Mouse (Mus musculus) embryonic facial prominence, embryonic 15.5 days (tissue): ENCODE measurements around the gene Numbl. TPM values are rescaled to one million over a fixed set of nuclear protein-coding genes. Genes with fewer than 3 reads are reported as not detected.
A peak's percentile ranks its signal among the peaks of the same experiment; 100 is the strongest.

Experiments used
- ATAC-seq: fragments of 200-750 bp; cut with Nextera tagmentation; 2 replicates; pipeline ENCODE4 v1.8.0; 2017; ENCODE audit warnings: low read depth, moderate TSS enrichment; ENCODE audit not compliant: insufficient number of reproducible peaks, low FRiP score, low TSS enrichment
- H3K27ac ChIP-seq: fragments of 300-500 bp; sonication (generic); replicated peaks from 2 replicates; pipeline ENCODE4 v1.5.1; 2015; ENCODE audit warnings: mild to moderate bottlenecking, inconsistent platforms
- H3K27me3 ChIP-seq: fragments of 300-500 bp; sonication (generic); 2 replicates; pipeline ENCODE4 v1.6.1; 2015; ENCODE audit warnings: inconsistent platforms
- H3K36me3 ChIP-seq: fragments of 300-500 bp; sonication (generic); 2 replicates; pipeline ENCODE4 v1.6.1; 2015; ENCODE audit warnings: mild to moderate bottlenecking, inconsistent platforms
- H3K4me1 ChIP-seq: fragments of 300-500 bp; sonication (generic); 2 replicates; pipeline ENCODE4 v1.6.1; 2015; ENCODE audit warnings: inconsistent platforms
- H3K4me2 ChIP-seq: fragments of 300-500 bp; sonication (generic); replicated peaks from 2 replicates; pipeline ENCODE4 v1.6.1; 2015; ENCODE audit warnings: mild to moderate bottlenecking, inconsistent platforms
- H3K4me3 ChIP-seq: fragments of 300-500 bp; sonication (generic); replicated peaks from 2 replicates; pipeline ENCODE4 v1.5.1; 2015; ENCODE audit warnings: mild to moderate bottlenecking, inconsistent platforms
- H3K9ac ChIP-seq: fragments of 300-500 bp; sonication (generic); 2 replicates; pipeline ENCODE4 v1.6.1; 2015; ENCODE audit warnings: inconsistent platforms
- H3K9me3 ChIP-seq: fragments of 300-500 bp; sonication (generic); replicated peaks from 2 replicates; pipeline ENCODE4 v1.6.1; 2016; ENCODE audit warnings: inconsistent platforms
- WGBS: fragments of 180-500 bp; shearing (Covaris S2); methylation state at CpG from one replicate; pipeline ENCODE4 v1.1.7; 2015; 5-methylcytosine and 5-hydroxymethylcytosine counted together
- polyA plus RNA-seq: library from polyadenylated mRNA; unstranded; fragments of >200 nt; fragmentation: Nextera tagmentation; extraction: Ambion mirVana; gene quantifications from 2 replicates; pipeline ENCODE4 v1.2.1, GENCODE M21; 2015

Gene Numbl
- polyA plus RNA-seq, 1 experiment from 2014 or later, result 48.7 TPM

DNA sequence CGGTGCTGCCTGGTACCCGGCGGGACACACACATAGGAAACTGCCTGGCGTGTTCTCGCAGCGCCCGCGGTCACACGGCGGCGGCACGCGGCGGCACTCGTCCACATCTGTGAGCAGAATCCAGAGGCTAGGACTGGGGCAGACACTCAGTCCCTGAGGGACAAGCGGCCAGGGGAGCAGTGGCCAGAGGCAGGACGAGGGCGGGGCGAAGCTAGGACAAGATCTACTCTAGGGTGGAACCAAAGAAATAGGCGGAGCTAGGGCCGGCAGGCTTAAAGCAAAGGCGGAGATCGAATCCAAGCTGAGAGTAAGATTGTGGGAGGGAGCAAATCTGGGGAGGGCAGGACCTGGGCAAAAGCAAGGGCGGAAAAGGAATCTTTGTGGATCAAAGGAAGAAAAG, 67.5 kb downstream of the Numbl start:
- H3K36me3 ChIP-seq, result 0 out of 2 replicates have a peak, but pooled peaks cover 9% of the 10 kb centered on the region
- no peaks in the 10 kb centered on the region for H3K9me3 ChIP-seq
- H3K4me1 ChIP-seq, result peaks cover 36% of the 10 kb centered on the region
- peak overlapping the region; percentile 29 for H3K4me3 ChIP-seq
- H3K9ac ChIP-seq, result no peak overlapping the region
- H3K4me2 ChIP-seq, result peak overlapping the region; percentile 49
- H3K27me3 ChIP-seq, result peaks cover 44% of the 10 kb centered on the region
- 9% methylated on average over 24 of the region's 24 CpGs for WGBS
- ATAC-seq, result no peak
- H3K27ac ChIP-seq, result no peak overlapping the region

DNA sequence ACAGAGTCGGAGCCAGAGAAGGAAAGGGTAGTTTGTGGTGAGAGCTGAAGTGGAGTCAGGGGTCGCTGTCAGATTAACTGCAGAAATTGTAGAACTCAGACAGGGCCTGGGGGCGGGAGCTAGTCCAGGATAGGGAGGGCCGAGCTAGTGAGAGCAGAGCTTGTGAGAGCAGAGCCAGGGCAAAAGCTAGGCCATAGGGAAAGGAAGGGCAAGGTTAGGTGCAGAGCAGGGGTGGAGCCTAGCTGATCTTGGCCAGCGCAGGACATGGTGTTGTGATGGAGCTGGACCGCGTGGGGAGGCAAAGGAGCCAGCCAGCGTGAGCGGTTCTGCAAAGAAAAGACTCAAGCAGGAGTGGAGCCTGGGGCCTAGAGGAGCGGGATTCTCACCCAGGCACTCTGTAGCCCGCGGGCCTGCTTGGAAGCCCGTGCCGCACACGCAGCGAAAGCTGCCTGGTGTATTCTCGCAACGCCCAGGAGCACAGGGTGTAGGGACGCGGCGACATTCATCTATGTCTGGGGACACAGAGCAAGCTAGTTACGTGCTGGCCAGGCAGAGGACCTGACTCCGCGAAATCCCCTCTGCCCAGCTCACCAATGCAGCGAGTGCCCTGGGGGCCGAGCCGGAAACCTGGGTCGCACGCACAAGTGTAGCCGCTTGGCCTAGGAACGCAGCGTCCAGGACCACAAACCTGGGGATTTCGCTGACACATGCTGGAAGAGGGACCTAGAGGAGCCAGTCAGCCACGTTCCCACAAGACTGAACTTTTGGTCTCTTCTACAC, 68.1 kb downstream of the Numbl start:
- WGBS, result 39% methylated on average over 34 of the region's 34 CpGs
- H3K27ac ChIP-seq, result no peak overlapping the region
- peak overlapping the region; percentile 49 for H3K4me2 ChIP-seq
- peaks cover 42% of the 10 kb centered on the region for H3K4me1 ChIP-seq
- H3K36me3 ChIP-seq, result 0 out of 2 replicates have a peak, but pooled peaks cover 9% of the 10 kb centered on the region
- H3K9ac ChIP-seq, result no peak overlapping the region
- H3K27me3 ChIP-seq, result peaks cover 48% of the 10 kb centered on the region
- H3K4me3 ChIP-seq, result peak overlapping the region; percentile 29; the same call in 1 of the 2 replicates
- no peaks in the 10 kb centered on the region for H3K9me3 ChIP-seq
- no peak for ATAC-seq

DNA sequence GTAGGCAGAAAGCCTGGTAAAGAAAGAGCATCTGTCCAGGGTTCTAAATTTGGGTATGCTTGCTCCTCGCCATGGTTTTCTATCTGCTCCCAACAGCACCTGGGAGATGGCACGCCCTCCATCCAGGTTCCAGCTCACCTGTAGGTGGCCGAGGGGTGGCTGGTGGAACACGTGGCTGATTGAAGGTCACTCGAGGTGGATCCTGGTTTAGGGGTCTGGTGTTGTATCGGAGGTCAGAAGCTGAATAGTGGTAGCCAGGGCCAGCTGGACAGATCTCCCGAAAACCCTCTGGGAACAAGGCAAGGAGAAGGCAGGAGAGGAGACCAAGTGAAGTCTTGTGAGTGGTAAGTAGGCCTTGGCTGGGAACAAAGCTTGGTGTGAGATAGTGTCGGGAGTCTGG, 69.3 kb downstream of the Numbl start:
- H3K9me3 ChIP-seq, result no peaks in the 10 kb centered on the region

DNA sequence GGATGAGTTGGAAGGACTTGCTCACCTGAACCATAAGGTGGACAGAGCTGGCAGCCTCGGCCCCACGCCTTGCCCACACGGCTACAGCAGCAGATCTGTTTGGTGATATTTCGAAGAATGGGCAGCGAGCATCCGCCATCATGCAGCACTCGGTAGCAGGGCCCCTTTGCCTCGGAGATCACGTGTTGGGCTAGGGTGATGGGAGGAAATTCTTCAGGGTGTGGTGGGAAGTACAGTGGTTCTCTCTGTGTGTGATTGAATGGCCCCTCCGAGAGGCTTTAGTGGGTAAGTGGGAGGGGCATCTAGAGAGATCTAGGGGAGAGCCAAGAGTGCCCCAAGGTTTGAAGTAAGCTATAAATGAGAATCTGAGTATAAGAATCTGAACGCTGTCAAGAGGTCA, 69.9 kb downstream of the Numbl start:
- peaks cover 50% of the 10 kb centered on the region for H3K27me3 ChIP-seq
- H3K4me3 ChIP-seq, result no peak overlapping the region
- H3K36me3 ChIP-seq, result 0 out of 2 replicates have a peak, but pooled peaks cover 9% of the 10 kb centered on the region
- peaks cover 61% of the 10 kb centered on the region for H3K4me1 ChIP-seq
- H3K9ac ChIP-seq, result no peak overlapping the region
- H3K27ac ChIP-seq, result no peak overlapping the region
- no peak overlapping the region for H3K4me2 ChIP-seq
- H3K9me3 ChIP-seq, result no peaks in the 10 kb centered on the region
- no peak for ATAC-seq
- 85% methylated on average over 11 of the region's 11 CpGs for WGBS

More for the DNA sequence above, 69.3 kb downstream of the Numbl start:
- H3K4me3 ChIP-seq, result no peak overlapping the region
- H3K4me1 ChIP-seq, result peaks cover 55% of the 10 kb centered on the region
- peaks cover 50% of the 10 kb centered on the region for H3K27me3 ChIP-seq
- H3K27ac ChIP-seq, result no peak overlapping the region
- H3K4me2 ChIP-seq, result no peak overlapping the region
- ATAC-seq, result no peak
- WGBS, result 92% methylated on average over 8 of the region's 8 CpGs
- no peak overlapping the region for H3K9ac ChIP-seq
- 0 out of 2 replicates have a peak, but pooled peaks cover 9% of the 10 kb centered on the region for H3K36me3 ChIP-seq

DNA sequence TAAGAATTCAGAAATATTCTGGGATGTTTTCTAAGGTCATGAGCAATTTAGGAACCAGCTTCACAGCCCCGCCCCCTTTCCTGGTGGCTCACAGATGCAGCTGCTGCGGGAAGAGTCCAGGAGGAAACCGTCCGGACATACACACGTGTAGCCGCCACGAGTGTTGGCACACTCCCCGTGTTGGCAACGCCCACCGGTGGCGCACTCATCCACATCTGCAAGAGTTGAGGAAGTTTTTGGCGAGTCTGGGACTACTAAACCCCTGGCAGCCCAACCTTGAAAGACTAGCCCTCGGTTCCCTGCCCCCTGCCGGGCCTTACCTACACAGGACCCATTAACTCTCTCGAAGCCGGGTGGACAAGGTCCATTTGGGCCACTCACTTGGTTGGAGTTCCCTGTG, 70.4 kb downstream of the Numbl start:
- no peak for ATAC-seq
- Histone ChIP-seq H3K4me1 (peaks cover 66% of the 10 kb centered on the region), H3K4me3 (0 out of 2 replicates have a peak overlapping the region, but pooled peaks have one; percentile 53), H3K9me3 (no peaks in the 10 kb centered on the region), H3K9ac (no peak overlapping the region), H3K4me2 (peak overlapping the region; percentile 90; the same call in 1 of the 2 replicates), H3K27ac (no peak overlapping the region), H3K27me3 (peaks cover 50% of the 10 kb centered on the region), H3K36me3 (0 out of 2 replicates have a peak, but pooled peaks cover 9% of the 10 kb centered on the region)
- WGBS, result 36% methylated on average over 16 of the region's 16 CpGs

DNA sequence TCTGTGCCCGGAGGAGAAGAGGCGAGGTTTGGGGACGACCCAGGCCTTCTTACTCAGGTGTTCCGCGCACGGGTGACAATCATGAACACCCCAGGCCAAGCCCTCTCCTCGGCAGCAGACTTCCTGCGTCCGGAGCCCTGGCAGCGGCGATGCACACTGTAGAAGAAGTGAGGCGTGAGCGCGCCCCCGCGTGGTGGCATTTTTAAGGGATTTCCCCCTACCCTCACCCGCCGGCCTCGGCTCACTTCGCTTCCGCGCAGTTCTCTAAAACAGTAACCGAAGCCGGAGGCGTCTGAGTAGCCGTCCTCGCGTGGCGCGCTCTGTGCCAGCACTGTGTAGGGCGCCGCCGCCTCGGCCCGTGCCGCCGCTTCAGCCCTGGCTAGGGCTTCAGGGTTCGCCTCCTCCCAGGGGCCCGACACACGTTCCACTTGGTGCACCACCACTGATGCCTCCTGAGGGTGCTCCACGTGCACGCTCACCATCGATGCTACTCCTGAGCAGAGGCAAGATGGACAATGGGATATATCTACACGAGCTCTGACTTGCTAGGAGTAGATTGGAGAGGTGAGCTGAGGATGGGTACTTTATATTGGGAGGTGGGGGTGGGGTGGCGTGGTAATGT, 71.2 kb downstream of the Numbl start:
- Histone ChIP-seq H3K4me1 (peaks cover 74% of the 10 kb centered on the region), H3K4me2 (peak overlapping the region; percentile 90), H3K4me3 (peak overlapping the region; percentile 53), H3K27me3 (peaks cover 56% of the 10 kb centered on the region), H3K9ac (no peak overlapping the region), H3K36me3 (0 out of 2 replicates have a peak, but pooled peaks cover 9% of the 10 kb centered on the region), H3K9me3 (no peaks in the 10 kb centered on the region), H3K27ac (no peak overlapping the region)
- 0 out of 2 replicates have a peak, but pooled peaks have one; percentile 4 for ATAC-seq
- 3% methylated on average over 45 of the region's 45 CpGs for WGBS

DNA sequence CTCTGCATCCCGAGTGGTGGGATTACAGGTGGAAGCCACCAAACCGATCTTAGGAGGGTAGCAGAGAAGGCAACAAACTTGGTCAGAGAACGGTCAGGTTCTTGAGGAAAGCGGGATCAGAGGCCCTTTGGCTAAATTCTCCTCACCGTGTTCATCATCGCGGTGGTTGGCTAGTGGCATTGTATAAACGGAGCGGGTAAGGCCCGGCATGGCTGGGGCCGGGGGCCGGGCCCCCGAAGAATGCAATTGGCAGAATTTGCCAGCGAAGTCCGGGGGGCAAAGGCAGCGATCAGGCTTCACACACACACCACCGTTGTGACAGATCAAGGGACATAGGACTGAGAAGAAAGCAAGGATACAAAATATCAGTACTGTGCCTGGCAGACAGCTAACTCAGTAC, 71.7 kb downstream of the Numbl start:
- H3K4me2 ChIP-seq, result peak overlapping the region; percentile 90
- H3K36me3 ChIP-seq, result 0 out of 2 replicates have a peak, but pooled peaks cover 9% of the 10 kb centered on the region
- H3K4me1 ChIP-seq, result peaks cover 79% of the 10 kb centered on the region
- ATAC-seq, result no peak
- H3K27ac ChIP-seq, result no peak overlapping the region
- peaks cover 57% of the 10 kb centered on the region for H3K27me3 ChIP-seq
- no peaks in the 10 kb centered on the region for H3K9me3 ChIP-seq
- H3K9ac ChIP-seq, result no peak overlapping the region
- 29% methylated on average over 17 of the region's 17 CpGs for WGBS
- peak overlapping the region; percentile 53 for H3K4me3 ChIP-seq

DNA sequence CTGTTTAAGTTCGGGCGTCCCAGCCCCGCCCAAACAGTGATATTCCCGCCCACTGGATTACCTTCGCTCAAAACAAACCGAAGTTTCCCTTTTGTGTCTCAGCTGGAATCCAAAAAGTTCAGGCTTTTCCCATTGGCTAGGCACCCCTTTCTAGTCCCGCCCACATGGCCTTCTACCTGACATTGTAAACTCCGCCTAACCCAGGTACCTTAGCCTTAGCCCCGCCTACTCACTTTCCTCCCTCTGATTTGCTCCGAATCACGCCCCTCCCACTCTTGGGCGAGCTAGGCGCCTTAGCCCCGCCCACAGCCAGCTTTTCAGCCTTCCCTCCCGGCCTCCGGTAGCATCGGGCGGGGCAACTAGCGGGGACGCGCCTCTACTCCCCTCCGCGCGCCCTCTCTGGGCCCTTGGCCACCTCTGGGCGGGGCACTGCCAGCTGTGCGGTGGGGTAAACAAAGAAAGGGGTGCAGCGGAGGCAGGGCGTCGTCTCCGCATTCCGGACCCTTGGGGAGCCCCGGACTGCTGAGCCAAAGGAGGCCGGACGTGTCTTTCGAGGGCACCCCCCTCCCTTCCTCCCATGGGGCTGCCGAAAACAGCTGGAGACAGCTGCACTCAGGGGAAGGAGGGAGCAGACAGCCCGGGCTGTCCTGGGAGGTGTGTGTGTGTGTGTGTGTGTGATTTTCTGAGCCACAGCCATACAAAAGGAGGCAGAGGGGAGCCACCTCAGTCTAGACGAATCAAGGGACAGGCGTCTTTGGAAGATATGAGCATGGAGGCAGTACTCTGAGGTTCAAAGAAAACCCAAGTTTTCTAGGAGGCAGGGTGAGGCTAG, 72.7 kb downstream of the Numbl start:
- H3K4me3 ChIP-seq, result peak overlapping the region; percentile 53
- H3K36me3 ChIP-seq, result 0 out of 2 replicates have a peak, but pooled peaks cover 9% of the 10 kb centered on the region
- H3K4me2 ChIP-seq, result peak overlapping the region; percentile 90
- peaks cover 80% of the 10 kb centered on the region for H3K4me1 ChIP-seq
- peak overlapping the region; percentile 12 for H3K9ac ChIP-seq
- peak overlapping the region; percentile 87 for H3K27ac ChIP-seq
- WGBS, result under 1% methylated on average over 39 of the region's 39 CpGs
- no peaks in the 10 kb centered on the region for H3K9me3 ChIP-seq
- ATAC-seq, result peak; percentile 72
- H3K27me3 ChIP-seq, result peaks cover 52% of the 10 kb centered on the region

DNA sequence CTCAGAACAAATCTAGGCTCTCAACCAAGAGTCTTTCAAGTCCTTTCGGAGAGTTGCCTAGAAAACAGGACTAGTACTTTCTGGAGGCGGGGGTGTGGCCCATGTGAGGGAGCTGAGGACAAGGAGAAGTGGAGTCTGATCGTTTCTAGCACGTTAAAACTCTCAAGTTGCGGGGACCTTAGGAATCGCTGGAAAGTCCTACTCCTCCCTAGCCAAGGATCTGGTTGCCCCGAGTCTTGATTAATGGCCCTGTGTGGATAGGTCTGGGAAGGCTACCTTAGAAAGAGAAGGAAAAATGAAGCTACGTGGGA, 73.3 kb downstream of the Numbl start:
- peaks cover 52% of the 10 kb centered on the region for H3K27me3 ChIP-seq
- 0 out of 2 replicates have a peak, but pooled peaks cover 8% of the 10 kb centered on the region for H3K36me3 ChIP-seq
- peak overlapping the region; percentile 87 for H3K27ac ChIP-seq
- peaks cover 80% of the 10 kb centered on the region for H3K4me1 ChIP-seq
- H3K9me3 ChIP-seq, result no peaks in the 10 kb centered on the region
- H3K9ac ChIP-seq, result 0 out of 2 replicates have a peak overlapping the region, but pooled peaks have one; percentile 12
- no peak for ATAC-seq
- H3K4me2 ChIP-seq, result peak overlapping the region; percentile 90
- H3K4me3 ChIP-seq, result peak overlapping the region; percentile 53
- 2% methylated on average over 8 of the region's 8 CpGs for WGBS
